Mouse (Mus musculus): ENCODE results near the gene Sox1. TPM values are rescaled to one million over a fixed set of nuclear protein-coding genes. Genes with fewer than 3 reads are reported as not detected.

Sox1 gene
- not detected in 2 replicates for polyA plus RNA-seq (2015; fragmentation: Nextera tagmentation; extraction: Ambion mirVana)

DNA sequence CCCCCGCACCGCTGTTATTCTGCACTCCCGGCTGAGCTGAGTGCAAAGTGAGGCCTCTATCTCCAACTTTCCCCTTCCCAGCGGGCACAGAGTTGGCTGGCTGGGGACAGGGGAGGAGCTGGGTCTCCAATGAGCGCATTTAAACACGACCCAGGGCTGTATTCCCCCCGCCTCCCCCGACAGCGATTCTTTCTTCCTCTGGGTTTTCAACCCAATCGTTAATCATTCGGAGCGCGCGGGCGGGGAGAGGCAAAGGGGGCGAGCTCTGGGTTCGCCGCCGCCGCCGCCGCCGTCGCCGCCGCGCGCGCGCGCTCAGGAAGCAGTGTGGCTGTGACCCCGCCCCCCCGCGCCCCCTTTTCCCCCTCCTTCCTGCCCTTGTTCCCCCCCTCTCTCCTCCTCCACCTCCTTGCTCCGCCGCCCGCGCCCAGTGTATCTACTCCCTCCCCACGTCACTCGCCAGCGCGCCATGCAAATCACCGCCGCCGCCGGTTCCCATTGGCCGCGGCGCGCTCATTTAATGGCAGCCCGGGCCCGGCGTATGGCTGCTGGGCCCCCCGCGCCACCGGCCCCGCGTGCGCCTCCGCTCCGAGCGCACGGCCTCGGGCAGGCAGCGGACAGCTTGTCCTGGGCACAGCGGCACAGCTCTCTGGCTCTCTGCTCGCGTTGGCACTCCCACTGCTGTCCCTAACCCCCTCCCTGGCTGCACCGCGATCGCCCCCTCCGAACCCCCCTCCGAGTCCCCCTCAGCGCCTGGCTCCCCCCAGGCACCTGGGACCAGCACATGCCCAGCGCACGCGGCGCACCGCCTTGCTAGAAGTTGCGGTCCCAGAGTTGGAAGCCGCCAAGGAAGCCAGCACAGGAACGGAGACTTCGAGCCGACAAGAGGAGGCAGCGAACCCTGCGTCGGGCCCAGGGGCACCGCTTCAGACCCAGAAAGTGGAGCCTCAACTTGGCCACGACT lies at the start of gene Sox1:
Gene Sox1 (plus strand): TSS at position 225 of the 961 bp plus-strand sequence.
- H3K9me3 ChIP-seq (replicated peaks; ENCODE audit: control insufficient read depth, low read length) = no peaks in the 10 kb centered on the region
- peak within 1 kb of the TSS; percentile 48 for H3K4me3 ChIP-seq (ENCODE audit: low read length)
- WGBS = under 1% methylated on average over 74 of the region's 89 CpGs
- H3K9ac ChIP-seq (ENCODE audit: low read length) = no peak within 1 kb of the TSS
- no peaks in the 10 kb centered on the region for H3K36me3 ChIP-seq (ENCODE audit: control insufficient read depth, insufficient read depth)
- H3K4me2 ChIP-seq (ENCODE audit: low read depth, low read length) = peak within 1 kb of the TSS; percentile 67
- H3K27ac ChIP-seq (ENCODE audit: low read length) = no peak within 1 kb of the TSS
- peak; percentile 46 for ATAC-seq (replicated peaks; ENCODE audit: extremely low read depth, insufficient read depth, low FRiP score)
- H3K27me3 ChIP-seq (ENCODE audit: control insufficient read depth, insufficient read depth, low read length) = peaks cover 92% of the 10 kb centered on the region
- H3K4me1 ChIP-seq (ENCODE audit: control insufficient read depth, insufficient read depth, low read length) = peaks cover 5% of the 10 kb centered on the region

DNA sequence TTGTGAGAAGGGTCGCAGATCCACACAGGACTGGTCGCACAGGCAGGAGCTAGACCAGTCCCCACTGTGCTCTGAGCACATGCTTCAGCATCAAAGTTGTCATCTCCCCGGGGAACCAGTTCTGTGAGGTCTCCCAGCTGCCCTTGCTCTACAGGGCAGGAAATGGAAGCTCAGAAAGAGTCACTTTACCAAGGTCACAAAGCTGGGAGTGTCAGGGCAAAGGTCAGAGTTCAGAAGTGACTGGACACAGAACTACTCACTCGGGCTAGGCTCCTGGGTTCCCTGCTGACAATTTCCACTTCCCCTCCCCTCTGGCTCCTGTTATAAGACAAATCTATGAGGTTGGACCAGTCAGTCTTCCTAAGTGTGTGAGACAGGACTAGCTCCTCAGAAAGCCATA lies 49.2 kb upstream of the Sox1 start:
- Histone ChIP-seq H3K36me3 (ENCODE audit: control insufficient read depth, insufficient read depth) (no peaks in the 10 kb centered on the region), H3K4me2 (ENCODE audit: low read depth, low read length) (no peak overlapping the region), H3K4me1 (ENCODE audit: control insufficient read depth, insufficient read depth, low read length) (no peaks in the 10 kb centered on the region), H3K9ac (ENCODE audit: low read length) (no peak overlapping the region), H3K27me3 (ENCODE audit: control insufficient read depth, insufficient read depth, low read length) (no peaks in the 10 kb centered on the region), H3K4me3 (ENCODE audit: low read length) (no peak overlapping the region), H3K27ac (ENCODE audit: low read length) (no peak overlapping the region), H3K9me3 (replicated peaks; ENCODE audit: control insufficient read depth, low read length) (no peaks in the 10 kb centered on the region)
- WGBS = 52% methylated on average over 4 of the region's 4 CpGs
- ATAC-seq (replicated peaks; ENCODE audit: extremely low read depth, insufficient read depth, low FRiP score) = no peak

DNA sequence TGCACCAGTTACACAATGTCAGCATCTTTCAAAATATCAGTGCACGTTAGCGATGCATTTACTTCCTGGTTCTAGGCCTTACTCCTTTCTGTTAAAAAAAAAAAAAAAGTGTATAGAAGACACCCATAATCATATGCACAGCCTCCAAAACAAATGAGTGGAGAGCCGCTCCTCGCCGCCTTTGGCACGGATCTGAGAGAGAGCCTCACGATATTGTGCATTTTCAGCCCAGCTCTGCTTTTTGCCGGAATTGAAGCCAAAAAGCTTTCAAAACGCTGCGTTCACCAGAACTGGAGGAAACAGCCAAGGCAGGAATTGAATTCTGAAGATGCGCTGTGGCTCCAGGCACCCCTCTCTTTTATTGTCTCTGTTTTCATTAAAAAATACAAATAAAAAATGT lies 48.2 kb upstream of the Sox1 start:
- ATAC-seq (replicated peaks; ENCODE audit: extremely low read depth, insufficient read depth, low FRiP score) = no peak
- H3K27ac ChIP-seq (ENCODE audit: low read length) = no peak overlapping the region
- no peaks in the 10 kb centered on the region for H3K27me3 ChIP-seq (ENCODE audit: control insufficient read depth, insufficient read depth, low read length)
- H3K36me3 ChIP-seq (ENCODE audit: control insufficient read depth, insufficient read depth) = no peaks in the 10 kb centered on the region
- 0 out of 2 replicates have a peak, but pooled peaks cover 3% of the 10 kb centered on the region for H3K9me3 ChIP-seq (replicated peaks; ENCODE audit: control insufficient read depth, low read length)
- 74% methylated on average over 11 of the region's 11 CpGs for WGBS
- no peak overlapping the region for H3K4me3 ChIP-seq (ENCODE audit: low read length)
- H3K9ac ChIP-seq (ENCODE audit: low read length) = no peak overlapping the region
- no peaks in the 10 kb centered on the region for H3K4me1 ChIP-seq (ENCODE audit: control insufficient read depth, insufficient read depth, low read length)
- no peak overlapping the region for H3K4me2 ChIP-seq (ENCODE audit: low read depth, low read length)

DNA sequence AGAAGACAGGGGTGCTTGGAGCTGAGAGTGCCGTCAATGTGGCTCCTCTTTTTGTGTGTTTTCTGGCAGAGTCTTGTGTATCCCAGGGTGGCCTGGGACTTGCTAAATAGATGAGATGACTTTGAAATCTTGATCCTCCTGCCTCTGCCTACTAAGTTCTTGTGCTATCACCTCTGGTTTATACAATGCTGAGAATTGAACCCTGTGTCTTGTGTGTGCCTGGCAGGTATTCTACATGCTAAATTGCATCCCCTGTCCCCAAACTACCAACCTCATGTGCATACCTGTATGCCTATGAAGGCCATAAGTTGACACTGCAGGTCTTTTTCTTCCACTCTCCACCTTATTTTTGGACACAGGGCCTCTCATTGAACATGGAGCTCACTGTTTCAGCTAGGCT lies 46.8 kb upstream of the Sox1 start:
- H3K4me2 ChIP-seq (ENCODE audit: low read depth, low read length) = no peak overlapping the region
- H3K27me3 ChIP-seq (ENCODE audit: control insufficient read depth, insufficient read depth, low read length) = no peaks in the 10 kb centered on the region
- H3K36me3 ChIP-seq (ENCODE audit: control insufficient read depth, insufficient read depth) = no peaks in the 10 kb centered on the region
- no peak for ATAC-seq (replicated peaks; ENCODE audit: extremely low read depth, insufficient read depth, low FRiP score)
- 0 out of 2 replicates have a peak, but pooled peaks cover 3% of the 10 kb centered on the region for H3K9me3 ChIP-seq (replicated peaks; ENCODE audit: control insufficient read depth, low read length)
- no peak overlapping the region for H3K4me3 ChIP-seq (ENCODE audit: low read length)
- no peak overlapping the region for H3K27ac ChIP-seq (ENCODE audit: low read length)
- no peaks in the 10 kb centered on the region for H3K4me1 ChIP-seq (ENCODE audit: control insufficient read depth, insufficient read depth, low read length)
- H3K9ac ChIP-seq (ENCODE audit: low read length) = no peak overlapping the region
- 91% methylated on average over 1 of the region's 1 CpGs for WGBS

DNA sequence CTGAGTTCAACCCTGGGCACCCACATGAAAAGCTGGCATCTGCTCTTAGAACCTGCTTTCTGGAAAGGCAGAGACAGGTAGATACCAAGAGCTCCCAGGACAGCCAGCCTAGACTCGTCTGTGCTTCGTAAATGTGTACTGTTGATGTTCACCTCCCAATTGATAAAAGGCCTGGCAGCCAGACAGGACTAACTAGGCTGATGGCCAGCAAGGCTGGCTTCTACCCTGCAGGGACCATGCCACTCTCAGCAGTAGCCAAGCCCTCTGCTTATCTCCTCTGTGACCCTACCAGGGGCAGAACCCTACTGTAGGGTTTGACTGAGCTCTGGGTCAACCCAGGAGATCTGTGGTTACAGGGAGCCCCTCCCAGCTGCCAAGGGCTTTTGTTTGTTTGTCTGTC lies 45.5 kb upstream of the Sox1 start:
- Histone ChIP-seq H3K36me3 (ENCODE audit: control insufficient read depth, insufficient read depth) (no peaks in the 10 kb centered on the region), H3K27me3 (ENCODE audit: control insufficient read depth, insufficient read depth, low read length) (no peaks in the 10 kb centered on the region), H3K4me1 (ENCODE audit: control insufficient read depth, insufficient read depth, low read length) (no peaks in the 10 kb centered on the region), H3K4me2 (ENCODE audit: low read depth, low read length) (no peak overlapping the region), H3K9me3 (replicated peaks; ENCODE audit: control insufficient read depth, low read length) (0 out of 2 replicates have a peak, but pooled peaks cover 3% of the 10 kb centered on the region), H3K27ac (ENCODE audit: low read length) (no peak overlapping the region), H3K4me3 (ENCODE audit: low read length) (no peak overlapping the region), H3K9ac (ENCODE audit: low read length) (no peak overlapping the region)
- no peak for ATAC-seq (replicated peaks; ENCODE audit: extremely low read depth, insufficient read depth, low FRiP score)
- 15% methylated on average over 2 of the region's 2 CpGs for WGBS

DNA sequence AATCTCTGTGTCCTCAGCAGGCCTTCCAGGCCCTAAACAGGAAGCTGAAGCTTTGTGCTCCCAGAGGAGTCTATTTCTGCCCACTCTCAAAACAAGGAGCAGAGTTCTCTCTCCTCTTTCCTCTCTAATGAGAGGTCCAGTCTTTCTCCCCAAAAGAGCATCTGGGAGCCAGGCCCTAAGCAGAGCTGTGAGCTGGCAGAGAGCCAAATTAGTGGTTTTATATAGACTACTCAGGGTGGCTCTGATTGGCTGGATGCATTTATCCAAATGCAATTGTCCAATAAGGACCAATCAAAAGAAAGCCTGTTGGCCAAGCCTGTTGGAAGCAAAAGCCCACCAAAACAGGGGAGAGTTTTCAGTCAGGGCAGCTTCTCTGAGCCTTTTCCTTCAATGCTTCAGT lies 44.0 kb upstream of the Sox1 start:
- no peaks in the 10 kb centered on the region for H3K4me1 ChIP-seq (ENCODE audit: control insufficient read depth, insufficient read depth, low read length)
- ATAC-seq (replicated peaks; ENCODE audit: extremely low read depth, insufficient read depth, low FRiP score) = no peak

DNA sequence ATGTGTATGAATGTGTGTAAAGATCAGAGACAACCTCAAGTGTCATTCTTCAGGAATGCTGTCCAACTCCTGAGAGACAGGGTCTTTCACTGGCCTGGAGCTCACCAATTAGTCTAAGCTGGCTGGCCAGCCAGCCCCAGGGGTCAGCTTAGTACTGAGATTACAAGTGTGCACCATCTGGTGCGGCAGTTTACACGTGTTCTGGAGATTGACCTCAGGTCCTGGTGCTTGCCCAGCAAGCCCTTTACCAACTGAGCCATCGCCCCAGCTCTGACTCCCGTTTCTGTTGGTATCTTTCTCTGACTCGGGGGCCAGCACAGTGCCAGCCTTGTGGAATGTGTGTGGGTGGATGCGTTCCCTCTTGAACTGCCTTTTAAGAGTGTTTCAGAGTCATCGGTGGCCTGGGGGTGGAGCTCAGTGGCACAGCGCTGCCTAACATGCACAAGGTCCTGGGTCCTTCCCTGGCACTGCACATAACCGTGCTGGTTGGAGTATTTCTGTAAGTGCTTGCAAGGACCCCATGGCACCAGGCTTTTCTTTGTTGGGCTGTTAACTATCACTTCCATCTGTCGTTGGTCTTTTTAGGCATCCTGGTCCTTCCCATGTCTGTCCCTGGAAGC lies 40.6 kb upstream of the Sox1 start:
- H3K27me3 ChIP-seq (ENCODE audit: control insufficient read depth, insufficient read depth, low read length) = no peaks in the 10 kb centered on the region
- ATAC-seq (replicated peaks; ENCODE audit: extremely low read depth, insufficient read depth, low FRiP score) = no peak
- H3K4me3 ChIP-seq (ENCODE audit: low read length) = no peak overlapping the region
- H3K27ac ChIP-seq (ENCODE audit: low read length) = no peak overlapping the region
- H3K9ac ChIP-seq (ENCODE audit: low read length) = no peak overlapping the region
- WGBS = 44% methylated on average over 10 of the region's 10 CpGs
- H3K9me3 ChIP-seq (replicated peaks; ENCODE audit: control insufficient read depth, low read length) = 0 out of 2 replicates have a peak, but pooled peaks cover 3% of the 10 kb centered on the region
- no peaks in the 10 kb centered on the region for H3K36me3 ChIP-seq (ENCODE audit: control insufficient read depth, insufficient read depth)
- H3K4me2 ChIP-seq (ENCODE audit: low read depth, low read length) = no peak overlapping the region
- no peaks in the 10 kb centered on the region for H3K4me1 ChIP-seq (ENCODE audit: control insufficient read depth, insufficient read depth, low read length)

More for the DNA sequence above, 44.0 kb upstream of the Sox1 start:
- Histone ChIP-seq H3K9ac (ENCODE audit: low read length) (no peak overlapping the region), H3K4me3 (ENCODE audit: low read length) (no peak overlapping the region), H3K36me3 (ENCODE audit: control insufficient read depth, insufficient read depth) (no peaks in the 10 kb centered on the region), H3K9me3 (replicated peaks; ENCODE audit: control insufficient read depth, low read length) (0 out of 2 replicates have a peak, but pooled peaks cover 3% of the 10 kb centered on the region), H3K27me3 (ENCODE audit: control insufficient read depth, insufficient read depth, low read length) (no peaks in the 10 kb centered on the region), H3K4me2 (ENCODE audit: low read depth, low read length) (no peak overlapping the region), H3K27ac (ENCODE audit: low read length) (no peak overlapping the region)

DNA sequence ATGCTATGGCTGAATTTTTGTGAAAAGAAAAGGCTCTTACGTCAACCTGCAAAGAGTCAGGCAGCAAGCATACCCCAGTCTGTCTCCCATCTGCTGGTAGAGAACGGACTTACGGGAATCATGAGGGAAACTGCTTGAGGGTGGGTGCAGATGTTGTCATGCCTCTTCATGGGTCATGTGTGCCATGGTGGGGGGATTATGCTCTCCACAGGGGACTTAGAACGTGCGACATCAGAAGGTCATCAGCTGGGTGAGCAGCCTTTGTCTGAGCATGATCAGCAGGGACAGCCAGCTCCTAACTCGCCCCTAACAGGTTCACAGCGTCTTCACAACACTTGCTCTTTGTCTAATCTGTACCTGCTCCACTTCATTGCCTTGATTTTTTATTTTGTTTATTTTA lies 26.9 kb upstream of the Sox1 start:
- WGBS = 47% methylated on average over 7 of the region's 7 CpGs
- Histone ChIP-seq H3K9me3 (replicated peaks; ENCODE audit: control insufficient read depth, low read length) (peaks cover 6% of the 10 kb centered on the region; the same call in 1 of the 2 replicates), H3K27me3 (ENCODE audit: control insufficient read depth, insufficient read depth, low read length) (peaks cover 6% of the 10 kb centered on the region; the same call in 1 of the 2 replicates), H3K4me3 (ENCODE audit: low read length) (no peak overlapping the region), H3K36me3 (ENCODE audit: control insufficient read depth, insufficient read depth) (no peaks in the 10 kb centered on the region), H3K9ac (ENCODE audit: low read length) (no peak overlapping the region), H3K4me2 (ENCODE audit: low read depth, low read length) (no peak overlapping the region), H3K4me1 (ENCODE audit: control insufficient read depth, insufficient read depth, low read length) (peaks cover under 1% of the 10 kb centered on the region; the same call in 1 of the 2 replicates), H3K27ac (ENCODE audit: low read length) (no peak overlapping the region)
- no peak for ATAC-seq (replicated peaks; ENCODE audit: extremely low read depth, insufficient read depth, low FRiP score)

- peaks cover 6% of the 10 kb centered on the region; the same call in 1 of the 2 replicates for H3K27me3 ChIP-seq (ENCODE audit: control insufficient read depth, insufficient read depth, low read length)
- H3K4me3 ChIP-seq (ENCODE audit: low read length) = no peak overlapping the region
- ATAC-seq (replicated peaks; ENCODE audit: extremely low read depth, insufficient read depth, low FRiP score) = no peak
- no peaks in the 10 kb centered on the region for H3K36me3 ChIP-seq (ENCODE audit: control insufficient read depth, insufficient read depth)
- no peak overlapping the region for H3K4me2 ChIP-seq (ENCODE audit: low read depth, low read length)
- H3K9me3 ChIP-seq (replicated peaks; ENCODE audit: control insufficient read depth, low read length) = peaks cover 6% of the 10 kb centered on the region; the same call in 1 of the 2 replicates
- no peak overlapping the region for H3K9ac ChIP-seq (ENCODE audit: low read length)
- no peaks in the 10 kb centered on the region for H3K4me1 ChIP-seq (ENCODE audit: control insufficient read depth, insufficient read depth, low read length)
- no peak overlapping the region for H3K27ac ChIP-seq (ENCODE audit: low read length)
- 71% methylated on average over 6 of the region's 6 CpGs for WGBS
These were observed 26.2 kb upstream of the Sox1 start for GRCm38 (mm10) chr8:12368856-12369255.

Measured in heart, embryonic 16.5 days (tissue).